Mouse (Mus musculus): ENCODE results near the gene Lpp. TPM values are rescaled to one million over a fixed set of nuclear protein-coding genes. Genes with fewer than 3 reads are reported as not detected.

The Lpp gene
- polyA plus RNA-seq, 1 experiment from 2014 or later = 63.0 TPM

DNA sequence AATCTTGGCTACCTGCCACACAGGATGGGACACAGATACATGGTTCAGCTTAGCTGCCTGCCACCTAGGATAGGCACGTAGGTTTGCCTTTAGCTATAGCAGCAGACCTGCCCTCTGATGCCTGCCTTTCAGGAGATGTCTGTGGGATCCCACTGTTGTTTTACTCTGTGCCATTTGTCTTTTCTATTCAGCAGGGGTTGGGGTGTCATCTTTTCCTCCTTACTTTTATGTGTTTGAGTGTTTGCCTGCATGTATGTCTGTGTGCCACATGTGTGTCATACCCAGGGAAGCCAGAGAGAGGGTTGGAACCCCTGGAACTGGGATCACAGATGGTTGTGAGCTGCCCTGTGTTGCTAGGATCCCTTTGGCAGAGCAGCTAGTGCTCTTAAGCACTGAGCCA lies 84.7 kb downstream of the Lpp start:
- Histone ChIP-seq H3K9ac (no peak overlapping the region), H3K9me3 (no peaks in the 10 kb centered on the region), H3K27ac (no peak overlapping the region), H3K4me1 (replicated peaks) (peaks cover 37% of the 10 kb centered on the region), H3K4me3 (replicated peaks) (no peak overlapping the region), H3K4me2 (replicated peaks) (no peak overlapping the region), H3K27me3 (replicated peaks) (no peaks in the 10 kb centered on the region), H3K36me3 (no peaks in the 10 kb centered on the region)
- 48% methylated on average over 1 of the region's 1 CpGs for WGBS
- ATAC-seq = no peak; the same call in 1 of the 2 replicates

DNA sequence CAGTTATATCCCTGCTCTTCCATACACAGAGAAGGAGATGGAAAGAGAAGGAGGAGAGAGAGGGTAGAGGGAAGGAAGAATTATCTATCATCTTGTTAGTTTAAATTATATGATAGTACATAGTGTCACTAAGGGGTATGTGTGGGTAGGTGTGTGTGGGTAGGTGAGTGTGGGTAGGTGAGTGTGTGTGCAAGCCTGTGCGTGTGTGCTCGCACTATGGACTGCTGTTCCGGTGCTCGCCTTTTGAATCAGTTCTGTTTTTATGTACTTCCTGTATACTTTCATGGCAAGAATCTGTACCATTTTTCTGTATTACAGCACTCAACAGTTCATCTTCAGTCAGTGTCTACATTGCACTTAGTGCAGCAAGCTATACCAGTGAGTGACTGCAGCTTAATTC lies 85.5 kb downstream of the Lpp start:
- no peak overlapping the region for H3K4me2 ChIP-seq (replicated peaks)
- ATAC-seq = no peak
- H3K9ac ChIP-seq = no peak overlapping the region
- H3K4me1 ChIP-seq (replicated peaks) = peaks cover 35% of the 10 kb centered on the region
- H3K36me3 ChIP-seq = no peaks in the 10 kb centered on the region
- 71% methylated on average over 4 of the region's 4 CpGs for WGBS
- H3K27me3 ChIP-seq (replicated peaks) = no peaks in the 10 kb centered on the region
- no peaks in the 10 kb centered on the region for H3K9me3 ChIP-seq
- H3K27ac ChIP-seq = no peak overlapping the region
- no peak overlapping the region for H3K4me3 ChIP-seq (replicated peaks)

DNA sequence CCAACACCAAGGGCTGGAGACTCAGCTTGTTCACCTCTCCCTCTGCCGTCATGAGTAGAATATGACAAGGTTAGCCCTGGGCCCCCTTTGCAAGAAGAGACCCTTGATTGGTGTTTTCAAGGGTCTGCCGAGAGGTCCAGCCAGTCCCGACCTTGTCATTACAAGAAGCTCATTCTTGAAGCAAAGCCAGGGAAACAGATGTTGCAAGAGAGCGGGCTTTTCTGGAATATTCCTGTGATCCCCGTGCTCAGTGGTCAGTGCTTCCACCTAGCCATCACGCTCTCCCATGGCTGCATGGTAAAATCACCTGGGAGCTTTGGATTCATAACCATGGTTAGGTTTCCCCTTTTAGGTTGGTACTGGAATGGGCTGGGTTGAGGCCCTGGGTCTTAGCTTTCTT lies 89.3 kb downstream of the Lpp start:
- Histone ChIP-seq H3K27ac (no peak overlapping the region), H3K4me2 (replicated peaks) (no peak overlapping the region), H3K9ac (no peak overlapping the region), H3K4me3 (replicated peaks) (no peak overlapping the region), H3K9me3 (no peaks in the 10 kb centered on the region), H3K36me3 (no peaks in the 10 kb centered on the region), H3K27me3 (replicated peaks) (no peaks in the 10 kb centered on the region), H3K4me1 (replicated peaks) (0 out of 2 replicates have a peak, but pooled peaks cover 11% of the 10 kb centered on the region)
- ATAC-seq = no peak
- 86% methylated on average over 6 of the region's 6 CpGs for WGBS

DNA sequence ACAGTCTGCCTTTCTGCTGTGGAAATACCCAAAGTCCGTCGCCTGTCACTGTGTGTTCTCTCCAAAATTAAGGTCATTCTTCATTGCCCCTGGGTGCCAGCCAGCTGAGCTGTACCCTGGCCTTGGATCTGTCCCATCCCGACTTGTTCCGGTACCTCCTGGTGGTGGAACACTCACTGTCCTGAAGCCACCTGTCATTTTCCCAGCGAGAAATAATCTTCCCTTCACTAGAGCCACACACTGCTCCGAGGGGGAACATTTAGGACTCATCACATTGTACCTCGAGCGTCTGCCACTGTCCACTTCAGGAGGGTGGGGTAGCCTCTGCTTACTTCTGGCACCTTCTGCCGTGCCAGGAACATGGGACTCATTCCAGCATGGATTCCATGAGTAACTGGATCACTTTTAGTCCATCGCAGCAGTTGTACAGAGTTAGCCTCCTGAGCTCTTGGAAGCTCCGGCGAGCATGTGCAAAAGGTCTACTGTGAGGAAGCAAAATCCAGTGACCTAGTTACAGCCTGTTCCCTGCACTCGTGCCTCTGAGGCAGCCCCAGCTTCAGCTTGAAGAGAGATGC lies 90.3 kb downstream of the Lpp start:
- WGBS = 92% methylated on average over 13 of the region's 13 CpGs
- H3K27ac ChIP-seq = no peak overlapping the region

GRCm38 (mm10) chr16:24487782-24488241 lies 94.5 kb downstream of the Lpp start:
- ATAC-seq = no peak
- WGBS = 42% methylated on average over 6 of the region's 6 CpGs
- H3K27ac ChIP-seq = no peak overlapping the region
- H3K4me1 ChIP-seq (replicated peaks) = peaks cover 26% of the 10 kb centered on the region
- no peaks in the 10 kb centered on the region for H3K9me3 ChIP-seq
- no peak overlapping the region for H3K9ac ChIP-seq
- no peak overlapping the region for H3K4me3 ChIP-seq (replicated peaks)
- H3K27me3 ChIP-seq (replicated peaks) = no peaks in the 10 kb centered on the region
- no peak overlapping the region for H3K4me2 ChIP-seq (replicated peaks)
- H3K36me3 ChIP-seq = no peaks in the 10 kb centered on the region

More for the DNA sequence above, 90.3 kb downstream of the Lpp start:
- H3K27me3 ChIP-seq (replicated peaks) = no peaks in the 10 kb centered on the region
- no peak overlapping the region for H3K9ac ChIP-seq
- no peak overlapping the region for H3K4me3 ChIP-seq (replicated peaks)
- no peaks in the 10 kb centered on the region for H3K9me3 ChIP-seq
- ATAC-seq = no peak
- H3K4me2 ChIP-seq (replicated peaks) = no peak overlapping the region
- no peaks in the 10 kb centered on the region for H3K36me3 ChIP-seq
- H3K4me1 ChIP-seq (replicated peaks) = 0 out of 2 replicates have a peak, but pooled peaks cover 8% of the 10 kb centered on the region

DNA sequence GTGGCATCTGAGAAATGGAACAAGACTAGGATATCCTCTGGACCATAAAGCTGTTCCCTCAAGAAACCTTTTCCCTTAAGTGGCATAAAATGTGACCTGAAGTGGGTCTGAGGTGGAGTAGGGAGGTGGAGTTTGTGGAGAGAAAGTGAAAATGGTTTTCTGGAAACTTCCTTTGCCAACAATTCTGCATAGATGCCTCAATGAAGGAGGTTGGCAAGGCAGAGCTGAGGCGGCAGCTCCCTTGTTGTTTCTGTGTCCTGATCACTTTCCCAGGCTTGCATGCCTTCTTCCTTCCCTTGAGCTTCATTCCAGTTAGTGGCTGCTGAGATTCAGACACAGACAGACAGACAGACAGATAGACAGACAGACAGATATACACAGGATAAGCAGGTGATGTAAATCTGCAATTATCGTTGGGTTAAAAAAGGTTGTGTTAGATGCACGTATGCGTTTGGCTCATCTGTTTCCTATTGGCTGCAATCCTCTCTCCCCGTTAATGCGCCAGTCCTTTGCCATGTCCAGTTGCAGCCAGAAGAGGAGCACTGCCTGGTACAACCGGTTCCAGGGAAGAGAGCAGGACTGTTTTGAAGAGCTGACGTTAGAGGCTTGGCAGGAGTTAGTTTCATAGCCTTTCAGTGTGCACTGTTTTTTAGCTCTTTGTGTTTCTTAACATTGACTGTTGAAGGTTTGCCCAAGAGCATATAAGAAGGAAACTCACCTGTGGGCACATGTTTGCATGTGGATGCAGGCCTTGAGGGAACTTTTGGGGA lies 96.4 kb downstream of the Lpp start:
- H3K4me1 ChIP-seq (replicated peaks) = peaks cover 29% of the 10 kb centered on the region
- H3K9me3 ChIP-seq = no peaks in the 10 kb centered on the region
- H3K36me3 ChIP-seq = no peaks in the 10 kb centered on the region
- ATAC-seq = no peak
- no peak overlapping the region; the same call in 1 of the 2 replicates for H3K27ac ChIP-seq
- 85% methylated on average over 8 of the region's 8 CpGs for WGBS
- no peak overlapping the region for H3K4me2 ChIP-seq (replicated peaks)
- no peaks in the 10 kb centered on the region for H3K27me3 ChIP-seq (replicated peaks)
- H3K9ac ChIP-seq = no peak overlapping the region
- H3K4me3 ChIP-seq (replicated peaks) = no peak overlapping the region

DNA sequence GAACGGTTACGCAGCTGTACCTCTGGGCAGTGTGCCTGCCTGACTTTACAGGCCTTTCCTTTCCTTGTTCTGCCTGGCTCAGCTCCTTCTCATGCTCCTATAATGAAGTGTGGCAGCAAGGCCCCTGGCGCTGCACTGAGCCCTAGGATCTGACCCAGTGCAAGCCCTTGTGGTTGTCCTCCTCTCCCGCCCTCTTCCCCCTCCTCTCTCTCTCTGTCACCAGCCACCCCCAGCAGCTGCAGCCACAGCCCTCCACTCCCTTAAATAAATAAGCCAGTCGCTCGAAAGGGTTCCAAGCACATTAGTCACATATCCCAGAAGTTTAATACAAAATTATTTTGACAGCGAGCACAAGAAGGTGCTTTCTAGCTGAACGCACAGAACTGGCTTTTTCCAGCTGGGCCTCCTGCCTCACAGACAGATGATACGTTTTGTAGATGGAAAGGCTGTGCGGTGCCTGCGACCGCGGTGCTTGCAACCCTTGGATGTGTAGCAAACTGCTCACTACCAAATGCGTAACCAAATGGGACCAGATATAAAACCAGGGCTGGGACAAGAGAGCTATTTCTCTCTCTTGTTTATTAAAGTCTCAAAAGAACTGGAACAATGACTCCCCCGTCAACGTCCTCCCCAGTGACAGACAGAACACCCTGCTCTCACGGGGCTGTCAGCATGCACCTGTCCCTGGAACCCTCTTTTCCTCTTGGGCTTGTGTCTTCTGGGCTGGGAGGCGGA lies 97.6 kb downstream of the Lpp start:
- Histone ChIP-seq H3K36me3 (no peaks in the 10 kb centered on the region), H3K4me3 (replicated peaks) (no peak overlapping the region), H3K27me3 (replicated peaks) (no peaks in the 10 kb centered on the region), H3K4me1 (replicated peaks) (peaks cover 34% of the 10 kb centered on the region), H3K4me2 (replicated peaks) (peak overlapping the region; percentile 9; the same call in 1 of the 2 replicates), H3K27ac (peak overlapping the region; percentile 66), H3K9me3 (no peaks in the 10 kb centered on the region), H3K9ac (no peak overlapping the region)
- ATAC-seq = peak; percentile 37; the same call in 1 of the 2 replicates
- 36% methylated on average over 18 of the region's 18 CpGs for WGBS

- peaks cover 34% of the 10 kb centered on the region for H3K4me1 ChIP-seq (replicated peaks)
- no peaks in the 10 kb centered on the region for H3K36me3 ChIP-seq
- no peak overlapping the region for H3K4me2 ChIP-seq (replicated peaks)
These were observed 98.1 kb downstream of the Lpp start for GRCm38 (mm10) chr16:24491486-24491758.

DNA sequence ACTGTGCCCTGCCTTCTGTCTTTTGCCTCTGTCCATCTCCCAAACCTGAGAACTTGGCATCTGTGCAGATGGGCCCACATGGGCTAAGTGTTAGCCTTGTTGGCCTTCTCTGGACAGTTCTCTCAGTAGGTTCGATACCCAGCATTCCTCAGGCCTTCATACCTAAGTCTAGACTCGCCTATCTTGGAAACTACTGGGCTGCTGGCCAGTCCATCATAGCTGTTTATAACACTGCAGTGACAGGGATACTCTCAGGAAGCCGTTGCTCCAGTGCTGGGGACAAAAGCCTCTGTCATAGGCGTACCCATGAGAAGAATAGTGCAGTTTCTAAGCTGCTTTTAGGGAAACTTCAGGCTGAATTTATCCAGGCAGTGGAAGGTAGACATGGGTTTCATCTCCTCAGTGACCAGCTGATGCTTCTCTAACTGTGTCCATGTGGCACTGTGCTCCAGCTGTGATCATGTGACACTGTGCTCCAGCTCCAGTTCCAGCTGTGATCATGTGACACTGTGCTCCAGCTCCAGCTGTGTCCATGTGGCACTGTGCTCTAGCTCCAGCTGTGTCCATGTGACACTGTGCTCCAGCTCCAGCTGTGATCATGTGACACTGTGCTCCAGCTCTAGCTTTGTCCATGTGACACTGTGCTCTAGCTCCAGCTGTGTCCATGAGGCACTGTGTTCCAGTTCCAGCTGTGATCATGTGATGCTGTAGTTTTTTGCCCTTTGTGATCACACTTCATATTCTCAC lies 99.1 kb downstream of the Lpp start:
- Histone ChIP-seq H3K9ac (no peak overlapping the region), H3K27me3 (replicated peaks) (no peaks in the 10 kb centered on the region), H3K36me3 (no peaks in the 10 kb centered on the region), H3K4me3 (replicated peaks) (no peak overlapping the region), H3K4me2 (replicated peaks) (no peak overlapping the region), H3K9me3 (no peaks in the 10 kb centered on the region), H3K4me1 (replicated peaks) (peaks cover 36% of the 10 kb centered on the region), H3K27ac (no peak overlapping the region)
- peak; percentile 20; the same call in 1 of the 2 replicates for ATAC-seq
- WGBS = 58% methylated on average over 4 of the region's 4 CpGs

More at GRCm38 (mm10) chr16:24491486-24491758, 98.1 kb downstream of the Lpp start:
- Histone ChIP-seq H3K4me3 (replicated peaks) (no peak overlapping the region), H3K27ac (no peak overlapping the region), H3K27me3 (replicated peaks) (no peaks in the 10 kb centered on the region), H3K9ac (no peak overlapping the region), H3K9me3 (no peaks in the 10 kb centered on the region)
- no peak for ATAC-seq
- WGBS = 54% methylated on average over 2 of the region's 2 CpGs

DNA sequence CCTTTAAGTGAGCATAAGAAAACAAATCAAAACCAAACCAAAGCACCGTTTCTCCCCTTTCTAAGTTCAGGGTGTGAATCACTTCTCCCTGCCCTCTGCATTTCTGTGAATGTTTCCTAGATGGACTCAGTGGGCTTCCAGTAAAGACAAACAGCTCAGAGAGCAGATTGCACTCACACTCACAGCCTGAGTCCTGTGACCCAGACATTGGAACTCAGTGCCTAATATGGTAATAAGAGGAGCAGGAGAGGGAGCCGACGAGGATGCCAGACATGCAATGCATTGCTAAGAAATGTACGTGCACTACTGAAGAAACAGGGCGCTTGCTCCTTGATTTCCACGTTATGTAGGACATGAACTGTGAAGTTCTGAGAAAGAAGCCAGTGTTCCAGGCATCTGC lies 101.2 kb downstream of the Lpp start:
- no peaks in the 10 kb centered on the region for H3K9me3 ChIP-seq
- no peak overlapping the region for H3K4me2 ChIP-seq (replicated peaks)
- 38% methylated on average over 6 of the region's 6 CpGs for WGBS
- H3K27me3 ChIP-seq (replicated peaks) = no peaks in the 10 kb centered on the region
- no peak overlapping the region for H3K4me3 ChIP-seq (replicated peaks)
- peaks cover 39% of the 10 kb centered on the region for H3K4me1 ChIP-seq (replicated peaks)
- no peak overlapping the region for H3K9ac ChIP-seq
- H3K27ac ChIP-seq = peak overlapping the region; percentile 42
- no peaks in the 10 kb centered on the region for H3K36me3 ChIP-seq
- 0 out of 2 replicates have a peak, but pooled peaks have one; percentile 40 for ATAC-seq

DNA sequence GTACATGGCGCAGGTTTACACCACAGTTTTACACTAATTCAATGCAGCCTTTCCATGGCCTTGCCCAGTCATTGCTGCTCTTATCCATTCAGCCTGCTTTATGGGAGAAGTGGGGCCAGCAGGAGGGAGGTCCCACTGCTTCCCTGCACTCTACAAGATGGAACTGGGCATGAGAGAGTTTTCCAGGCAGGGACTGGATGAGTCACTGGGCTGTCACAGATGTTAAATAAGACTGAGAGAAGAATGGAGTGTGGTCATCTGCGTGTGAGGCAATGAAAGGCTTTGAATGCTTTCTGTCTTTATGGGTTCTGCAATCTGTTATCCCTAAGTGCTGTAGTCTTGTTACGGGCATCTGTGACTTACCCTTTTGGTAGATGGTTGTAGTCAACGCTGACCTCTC lies 102.2 kb downstream of the Lpp start:
- 0 out of 2 replicates have a peak, but pooled peaks have one; percentile 31 for ATAC-seq
- no peak overlapping the region for H3K9ac ChIP-seq
- H3K27ac ChIP-seq = peak overlapping the region; percentile 42; the same call in 1 of the 2 replicates
- WGBS = 73% methylated on average over 4 of the region's 4 CpGs
- H3K36me3 ChIP-seq = no peaks in the 10 kb centered on the region
- no peak overlapping the region for H3K4me2 ChIP-seq (replicated peaks)
- H3K27me3 ChIP-seq (replicated peaks) = no peaks in the 10 kb centered on the region
- H3K9me3 ChIP-seq = no peaks in the 10 kb centered on the region
- H3K4me3 ChIP-seq (replicated peaks) = no peak overlapping the region
- peaks cover 35% of the 10 kb centered on the region for H3K4me1 ChIP-seq (replicated peaks)

DNA sequence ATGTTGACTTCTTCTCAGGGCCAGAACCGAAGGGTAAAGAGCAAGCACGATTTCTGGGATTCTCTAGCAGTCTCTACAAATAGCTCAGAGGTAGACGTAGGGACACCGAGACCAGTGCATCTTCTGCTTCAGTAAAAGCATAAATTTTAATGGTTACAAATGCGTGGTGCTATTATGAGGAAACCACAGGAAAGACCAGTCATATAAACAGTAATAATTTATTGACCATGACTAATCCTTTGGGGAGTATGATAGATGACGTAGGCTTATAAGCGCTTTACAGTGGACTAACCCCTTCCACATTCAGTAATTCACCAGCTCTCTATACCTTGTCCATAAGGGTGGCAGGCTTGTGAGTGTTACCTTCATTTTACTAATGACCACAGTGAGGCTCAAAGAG lies 103.3 kb downstream of the Lpp start:
- no peak overlapping the region for H3K4me2 ChIP-seq (replicated peaks)
- no peak overlapping the region for H3K9ac ChIP-seq
- no peak for ATAC-seq
- H3K4me3 ChIP-seq (replicated peaks) = no peak overlapping the region
- WGBS = 70% methylated on average over 7 of the region's 7 CpGs
- peaks cover 24% of the 10 kb centered on the region for H3K4me1 ChIP-seq (replicated peaks)
- no peaks in the 10 kb centered on the region for H3K9me3 ChIP-seq
- H3K27ac ChIP-seq = no peak overlapping the region
- H3K27me3 ChIP-seq (replicated peaks) = no peaks in the 10 kb centered on the region
- H3K36me3 ChIP-seq = no peaks in the 10 kb centered on the region
